Mouse (Mus musculus): ENCODE results near the gene Rxfp4.

Gene Rxfp4

DNA sequence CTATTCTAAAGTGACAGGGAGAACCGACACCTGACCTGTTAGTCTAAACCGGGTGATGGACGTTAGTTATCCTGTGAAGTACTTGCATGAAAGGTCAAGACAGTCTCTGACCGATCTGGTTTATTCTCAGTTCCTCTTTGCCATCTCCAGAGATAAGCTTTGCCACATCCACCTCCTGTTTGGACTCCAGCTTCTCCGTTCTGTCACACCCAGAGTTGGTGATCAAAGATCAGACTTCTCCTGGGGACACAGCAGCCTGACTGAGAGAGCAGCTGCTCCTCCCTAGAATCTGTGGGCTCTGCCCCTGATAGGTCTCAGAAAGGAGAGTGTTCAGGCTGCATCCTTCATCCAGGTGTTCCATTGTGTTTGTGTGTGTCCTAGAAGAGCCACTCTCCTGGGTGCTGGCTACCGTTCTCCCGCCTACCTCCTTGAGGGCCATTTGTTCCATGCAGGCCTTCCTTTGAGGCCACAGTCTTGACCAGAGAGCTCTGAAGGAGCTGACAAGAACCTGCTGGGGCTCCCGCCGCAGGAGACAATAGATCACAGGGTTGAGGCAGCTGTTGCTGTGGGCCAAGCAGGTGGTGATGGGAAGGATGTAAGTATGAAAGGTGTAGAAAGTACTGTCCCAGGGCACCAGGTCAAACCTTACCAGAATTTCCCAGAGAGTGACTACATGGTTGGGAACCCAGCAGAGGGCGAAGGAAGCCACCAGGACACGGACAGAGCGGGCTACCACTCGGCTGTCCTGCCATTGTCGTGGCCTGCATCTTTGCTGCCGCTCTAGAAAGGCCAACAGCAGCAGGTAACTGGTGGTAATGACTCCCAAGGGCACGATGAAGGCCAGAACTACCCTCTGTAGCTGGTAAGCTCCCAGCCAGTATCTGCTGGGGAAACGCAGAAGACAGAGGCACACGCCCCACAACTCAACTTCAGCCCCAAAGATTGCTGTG is 998 bp downstream of the Rxfp4 start:
- no peak for DNase-seq (ENCODE audit: low spot score)

DNA sequence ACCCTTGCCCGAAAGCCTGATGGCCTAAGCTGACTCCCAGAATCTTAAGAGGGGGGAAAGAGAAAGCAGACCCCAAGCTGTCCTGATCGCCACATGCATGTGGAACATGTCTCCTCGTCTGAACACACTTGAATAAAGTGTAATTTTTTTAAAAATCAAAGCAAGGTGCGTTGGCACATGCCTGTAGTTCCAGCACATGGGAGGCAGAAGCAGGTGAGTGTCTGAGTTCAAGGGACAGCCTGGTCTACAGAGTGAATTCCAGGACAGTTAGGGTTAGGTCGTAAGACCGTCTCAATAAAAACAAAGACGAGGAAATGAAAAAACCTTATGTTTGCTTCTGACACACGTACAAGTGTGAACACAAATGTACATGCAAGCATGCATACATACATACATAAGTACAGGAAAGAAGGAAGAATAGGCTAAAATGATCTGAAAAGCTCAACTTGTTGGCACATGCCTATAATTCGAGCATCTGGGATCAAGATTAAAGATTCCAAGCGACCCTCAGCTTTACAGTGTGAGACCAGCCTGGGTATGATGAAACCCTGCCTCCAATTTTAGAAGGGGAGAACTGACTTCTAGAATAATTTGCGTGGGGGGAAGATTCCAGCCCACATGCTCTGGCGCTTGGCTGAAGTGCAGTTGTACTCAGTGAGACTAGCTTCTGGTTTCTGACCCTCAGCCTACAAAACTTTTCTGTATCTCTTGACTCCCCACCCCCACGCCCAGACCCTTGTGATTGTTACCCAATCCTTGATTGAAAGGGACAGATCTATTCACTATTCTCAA is 2.0 kb downstream of the Rxfp4 start:
- DNase-seq (ENCODE audit: low spot score): no peak

DNA sequence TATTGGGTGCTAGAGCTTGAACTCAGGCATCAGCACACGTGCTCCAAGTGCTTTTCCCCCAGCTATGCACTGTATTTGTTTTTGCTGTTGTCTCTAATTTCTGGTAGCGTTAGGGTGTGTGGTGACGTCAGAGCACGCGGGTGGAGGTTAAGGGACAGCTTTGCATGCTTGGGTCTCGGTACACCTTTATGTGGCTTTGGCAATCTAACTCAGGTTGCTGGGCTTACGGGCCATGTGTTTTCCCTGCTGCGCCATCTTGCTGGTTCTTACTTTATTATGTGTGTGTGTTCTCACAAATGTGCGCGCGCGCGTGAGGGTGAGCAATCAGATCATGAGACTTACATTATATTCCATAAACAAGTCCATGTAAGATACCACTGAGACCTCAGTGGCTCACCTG is 3.0 kb downstream of the Rxfp4 start:
- no peak for DNase-seq (ENCODE audit: low spot score)

DNA sequence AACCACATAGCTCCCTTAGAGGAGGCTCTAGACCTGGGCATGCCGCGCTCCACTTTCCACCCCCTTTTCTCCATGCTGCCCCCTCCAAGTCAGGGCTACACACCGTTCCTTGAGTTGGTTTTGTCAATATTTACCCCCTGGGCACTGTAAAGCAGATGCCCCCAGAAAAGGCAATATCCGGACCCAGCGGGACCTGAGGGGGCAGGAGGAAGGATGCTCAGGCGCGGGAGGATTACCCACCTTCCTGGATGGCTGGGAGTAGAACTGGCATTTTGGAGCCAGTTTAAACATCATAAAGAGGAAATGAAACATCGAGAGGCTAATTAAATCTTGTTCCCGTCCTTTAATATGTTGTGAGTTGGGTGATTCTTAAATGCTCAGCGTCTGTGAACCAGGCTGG is 3.8 kb downstream of the Rxfp4 start:
- DNase-seq (ENCODE audit: low spot score): no peak

DNA sequence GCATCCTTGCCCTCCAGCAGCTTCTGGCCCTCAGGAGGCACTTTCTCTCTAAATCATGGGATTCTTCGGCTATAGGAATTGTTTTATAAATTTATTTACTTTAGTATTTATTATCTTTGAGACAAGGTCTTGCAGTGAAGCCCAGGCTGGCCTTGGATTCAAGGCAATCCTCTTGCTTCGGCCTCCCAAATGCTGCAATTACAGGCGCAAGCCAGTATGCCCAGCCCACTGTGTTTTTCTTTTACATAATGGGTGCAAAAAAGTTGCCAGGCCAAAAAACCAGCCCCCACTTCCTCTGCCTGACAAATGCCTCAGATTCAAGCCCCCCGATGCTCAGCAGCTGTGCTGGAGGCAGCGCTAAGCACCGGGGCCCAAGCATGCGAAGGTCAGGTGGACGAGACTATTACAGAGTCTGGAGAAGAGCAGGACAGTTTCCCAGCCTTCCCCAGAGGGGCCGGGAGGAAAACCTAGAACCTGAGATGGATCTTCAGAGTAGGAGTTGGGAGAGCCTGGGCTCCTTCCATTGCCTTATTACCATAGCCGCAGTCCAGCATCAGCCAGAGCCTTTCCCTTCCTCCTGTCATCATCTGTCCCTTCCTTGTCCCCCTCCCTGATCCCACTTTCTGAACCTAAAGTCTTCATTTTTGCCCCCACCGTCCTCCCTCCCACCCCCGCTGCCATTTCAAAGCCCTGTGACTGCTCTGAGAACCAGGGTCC is 4.3 kb downstream of the Rxfp4 start:
- DNase-seq (ENCODE audit: low spot score): no peak

DNA sequence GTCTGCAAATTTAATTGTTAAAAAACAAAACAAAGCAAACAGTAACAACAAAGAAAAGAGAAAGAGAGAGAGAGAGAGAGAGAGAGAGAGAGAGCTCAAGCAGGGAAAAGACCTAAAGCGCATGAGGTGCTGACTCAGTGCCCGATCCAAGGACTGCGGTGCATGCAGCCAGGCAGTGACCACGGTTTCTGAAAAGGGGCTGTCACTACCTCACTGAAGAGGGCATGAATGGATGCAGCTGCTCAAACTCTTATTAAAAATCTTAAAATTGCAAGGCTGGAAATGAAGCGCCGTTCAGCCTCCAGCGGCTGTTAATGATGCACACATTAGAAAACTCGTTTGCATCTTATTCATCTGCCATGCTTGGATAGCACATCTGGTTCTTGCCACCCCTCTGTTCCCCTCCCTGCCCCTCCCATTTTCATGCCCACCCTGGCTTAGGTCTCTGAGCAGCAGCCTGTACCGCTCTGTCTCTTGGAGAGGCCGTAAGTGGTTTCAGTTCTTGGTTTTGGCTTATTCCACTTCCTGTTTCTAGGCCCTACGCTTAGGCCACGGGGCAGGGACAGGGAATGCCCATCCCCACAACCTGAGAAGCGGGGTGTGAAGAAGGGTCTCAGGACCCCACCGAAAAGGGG is 5.0 kb downstream of the Rxfp4 start:
- DNase-seq (ENCODE audit: low spot score): no peak

DNA sequence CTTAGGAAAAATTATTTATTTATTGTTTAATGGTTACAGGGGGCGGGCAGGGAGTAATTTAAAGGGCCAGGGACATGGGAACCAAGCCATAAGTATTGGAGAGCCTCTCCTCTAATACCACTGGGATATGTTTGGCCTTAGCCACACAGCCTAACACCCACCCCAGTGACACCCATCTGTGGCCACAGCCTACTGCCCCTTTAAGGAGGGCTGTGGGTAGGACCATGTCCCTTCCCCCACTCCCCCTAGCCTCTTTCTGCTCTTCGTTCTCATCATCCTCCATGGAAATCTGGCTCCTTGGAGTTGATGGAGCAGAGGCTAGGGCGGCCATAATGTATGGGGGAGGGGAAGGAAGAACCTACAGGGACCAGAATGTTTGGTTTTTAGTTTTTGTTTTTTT is 5.9 kb downstream of the Rxfp4 start:
- DNase-seq (ENCODE audit: low spot score): no peak

DNA sequence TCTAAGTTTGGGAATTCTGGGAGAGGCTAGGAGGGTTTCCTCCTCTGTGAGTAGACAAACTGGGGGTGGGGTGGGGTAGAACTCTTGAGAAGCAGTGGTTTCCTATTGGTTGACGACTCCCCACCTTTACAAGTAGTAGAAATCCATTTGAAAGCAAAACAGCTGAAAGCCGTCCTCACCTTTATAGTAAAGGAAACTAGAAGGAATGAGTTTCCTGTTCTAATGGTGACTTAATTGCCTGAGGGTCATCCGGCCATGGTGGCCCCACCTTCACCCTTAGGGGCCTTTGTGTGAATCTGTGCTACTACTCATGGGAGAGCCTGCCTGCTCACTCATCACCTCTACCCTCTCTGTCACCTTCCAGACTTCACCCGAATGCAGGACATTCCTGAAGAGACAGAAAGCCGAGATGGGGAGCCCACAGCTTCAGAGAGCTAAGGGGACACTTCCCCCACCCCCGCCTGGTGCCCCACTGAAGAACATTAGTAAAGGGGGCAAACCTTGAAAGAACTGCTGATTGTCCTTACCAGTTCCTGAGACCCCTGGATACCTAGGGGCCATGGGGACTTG is 6.4 kb downstream of the Rxfp4 start:
- no peak for DNase-seq (ENCODE audit: low spot score)

DNA sequence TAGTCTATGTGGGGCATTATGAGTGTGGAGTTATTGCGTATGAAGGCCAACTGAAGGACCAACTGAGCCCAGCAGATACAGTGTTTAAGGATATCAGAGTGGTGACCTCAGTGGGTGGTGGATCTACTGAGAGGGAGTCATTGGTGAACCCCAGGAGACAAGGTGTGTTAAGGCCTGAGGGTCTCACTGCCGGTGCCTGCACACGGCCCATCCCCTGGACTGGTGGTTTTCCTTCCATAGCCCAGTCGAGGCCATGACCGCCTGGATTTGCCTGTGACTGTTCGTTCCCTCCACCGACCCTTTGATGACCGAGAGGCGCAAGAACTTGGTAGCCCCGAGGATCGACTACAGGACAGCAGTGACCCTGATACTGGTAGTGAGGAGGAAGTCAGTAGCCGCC is 7.0 kb downstream of the Rxfp4 start:
- DNase-seq (ENCODE audit: low spot score): no peak

DNA sequence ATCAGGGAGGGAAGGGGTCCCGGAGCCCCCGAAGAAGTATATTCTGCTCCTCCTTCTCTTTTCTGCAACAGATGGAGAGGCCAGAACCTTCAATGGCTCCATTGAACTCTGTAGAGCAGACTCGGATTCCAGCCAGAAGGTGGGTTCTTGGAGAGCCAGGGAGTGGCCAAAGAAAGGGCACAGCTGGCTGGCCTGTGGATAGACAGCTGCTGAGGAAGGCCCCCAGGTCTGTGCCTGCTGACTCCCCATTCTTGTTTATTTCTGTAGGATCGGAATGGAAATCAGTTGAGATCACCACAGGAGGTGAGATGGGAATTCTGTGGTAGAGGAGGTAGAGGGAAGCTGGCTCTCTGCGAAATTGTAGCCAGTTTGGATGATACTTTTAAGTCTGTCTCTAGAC is 9.9 kb downstream of the Rxfp4 start:
- DNase-seq (ENCODE audit: low spot score): no peak

DNA sequence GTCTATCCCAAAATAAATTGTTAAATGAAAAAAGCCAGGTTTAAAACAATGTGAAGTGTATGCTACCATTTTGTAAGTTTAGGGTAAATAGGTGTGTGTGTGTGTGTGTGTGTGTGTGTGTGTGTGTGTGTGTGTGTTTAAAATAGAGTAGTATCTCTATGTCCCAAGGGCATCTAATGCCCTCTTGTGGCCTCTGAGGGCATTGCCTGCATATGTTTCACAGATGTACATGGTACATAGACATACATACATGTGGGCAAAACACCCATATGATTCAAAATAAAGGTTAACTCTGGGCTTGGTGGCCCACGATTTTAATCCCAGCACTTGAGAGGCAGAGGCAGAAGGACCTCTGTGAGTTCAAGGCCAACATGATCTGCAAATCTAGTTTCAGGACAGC is 12.3 kb downstream of the Rxfp4 start:
- DNase-seq (ENCODE audit: low spot score): peak; percentile 84

DNA sequence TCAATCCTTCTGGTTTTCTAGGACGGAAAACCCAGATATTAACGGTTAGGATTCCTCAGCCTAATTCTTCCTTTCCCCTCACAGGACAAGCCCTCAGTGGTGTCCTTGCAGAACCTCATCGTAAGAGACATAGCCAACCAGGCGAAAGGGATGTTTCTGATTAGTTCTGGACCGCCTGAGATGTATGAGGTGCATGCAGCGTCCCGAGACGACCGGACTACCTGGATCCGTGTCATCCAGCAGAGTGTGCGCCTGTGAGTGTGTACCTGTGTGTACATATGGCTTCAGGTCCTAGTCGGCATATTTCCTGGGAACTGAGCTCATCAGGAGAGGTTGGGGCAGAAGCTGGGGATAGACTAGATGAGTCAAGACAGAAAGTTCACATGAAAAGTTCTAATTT is 13.7 kb downstream of the Rxfp4 start:
- DNase-seq (ENCODE audit: low spot score): no peak

DNA sequence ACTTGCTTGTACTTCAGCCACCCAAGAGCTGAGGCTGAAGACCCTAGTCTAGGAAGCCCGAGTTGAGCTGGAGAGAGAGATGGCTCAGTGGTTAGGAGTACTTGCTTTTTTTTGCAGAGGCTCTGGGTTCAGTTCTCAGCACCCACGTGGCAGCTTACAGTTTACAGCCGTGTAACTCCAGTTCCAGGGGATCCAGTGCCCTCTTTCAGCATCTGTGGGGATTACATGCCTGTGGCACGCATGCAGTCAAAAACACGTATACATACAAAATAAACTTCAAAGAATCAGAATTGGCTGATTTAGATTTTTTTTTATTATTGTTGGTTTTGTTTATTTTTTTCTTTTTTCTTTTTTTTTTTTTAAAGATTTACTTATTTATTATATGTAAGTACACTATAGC is 15.8 kb downstream of the Rxfp4 start:
- DNase-seq (ENCODE audit: low spot score): no peak

DNA sequence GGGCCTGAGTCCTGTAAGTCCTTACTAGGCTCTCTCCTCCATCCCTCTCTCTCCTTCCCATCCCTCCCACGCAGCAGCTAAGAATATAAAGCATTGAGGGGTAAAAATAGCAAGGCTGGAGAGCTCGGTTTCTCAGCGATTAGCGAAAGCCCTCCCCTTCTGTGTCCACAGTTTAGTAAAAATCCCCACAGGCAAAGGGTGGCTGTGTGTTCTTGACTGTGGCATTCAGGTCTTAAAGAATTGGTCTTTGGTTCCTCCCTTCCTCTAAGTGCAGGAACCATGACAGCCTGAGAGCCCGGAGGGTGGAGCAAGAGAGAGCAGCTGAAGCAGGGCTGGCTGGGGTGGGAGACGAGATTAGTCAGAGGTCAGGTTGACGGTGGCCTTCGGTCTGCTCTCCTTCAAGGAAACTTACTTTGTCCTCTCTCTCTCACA is 16.4 kb downstream of the Rxfp4 start:
- no peak for DNase-seq (ENCODE audit: low spot score)

DNA sequence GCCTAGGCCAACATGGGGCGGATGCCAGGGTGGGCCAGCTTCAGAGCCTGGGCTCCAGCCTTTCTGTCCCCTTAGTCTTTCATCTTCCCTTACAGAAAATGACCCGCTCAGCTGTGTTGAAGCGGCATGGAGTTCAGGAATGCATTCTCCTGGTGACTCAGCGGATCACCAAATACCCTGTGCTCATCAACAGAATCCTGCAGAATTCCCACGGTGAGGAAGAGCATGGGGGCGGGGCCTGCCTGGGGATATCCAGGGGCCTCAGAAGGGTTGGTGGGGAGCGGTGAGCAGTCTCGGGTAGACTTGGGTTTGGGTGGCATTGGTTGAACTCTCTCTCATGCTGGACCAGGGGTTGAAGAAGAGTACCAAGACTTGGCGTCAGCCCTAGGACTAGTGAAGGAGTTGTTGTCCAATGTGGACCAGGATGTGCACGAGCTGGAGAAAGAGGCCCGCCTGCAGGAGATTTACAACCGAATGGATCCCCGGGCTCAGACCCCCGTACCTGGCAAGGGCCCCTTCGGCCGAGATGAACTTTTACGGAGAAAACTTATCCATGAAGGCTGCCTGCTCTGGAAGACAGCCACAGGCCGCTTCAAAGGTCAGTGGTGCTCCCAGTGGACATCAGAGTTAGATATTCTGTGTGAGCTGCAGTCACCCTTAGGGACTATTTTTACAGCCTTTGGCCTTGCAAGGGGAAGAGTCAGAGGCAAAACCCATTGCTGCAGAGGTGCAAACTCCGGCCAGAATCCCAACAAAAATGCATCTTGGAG is 17.3 kb downstream of the Rxfp4 start:
- DNase-seq (ENCODE audit: low spot score): no peak

DNA sequence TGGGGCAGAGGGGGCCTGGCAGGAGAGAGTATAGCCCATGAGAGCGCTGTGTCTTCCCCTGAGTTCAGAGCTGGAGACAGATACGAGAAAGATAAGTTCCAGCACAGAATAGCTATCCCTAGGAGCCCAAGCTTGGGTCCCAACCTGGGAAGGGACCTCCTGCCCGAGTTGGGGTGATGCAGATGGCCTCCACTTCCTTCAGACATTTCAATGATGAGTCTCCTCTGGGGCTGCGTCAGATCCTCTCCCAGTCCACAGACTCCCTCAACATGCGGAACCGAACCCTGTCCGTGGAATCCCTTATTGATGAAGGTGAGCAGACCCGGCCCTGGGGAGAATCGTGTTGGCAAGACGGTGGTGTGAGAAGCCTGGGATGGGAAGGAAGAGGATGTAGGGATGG is 19.9 kb downstream of the Rxfp4 start:
- no peak for DNase-seq (ENCODE audit: low spot score)

DNA sequence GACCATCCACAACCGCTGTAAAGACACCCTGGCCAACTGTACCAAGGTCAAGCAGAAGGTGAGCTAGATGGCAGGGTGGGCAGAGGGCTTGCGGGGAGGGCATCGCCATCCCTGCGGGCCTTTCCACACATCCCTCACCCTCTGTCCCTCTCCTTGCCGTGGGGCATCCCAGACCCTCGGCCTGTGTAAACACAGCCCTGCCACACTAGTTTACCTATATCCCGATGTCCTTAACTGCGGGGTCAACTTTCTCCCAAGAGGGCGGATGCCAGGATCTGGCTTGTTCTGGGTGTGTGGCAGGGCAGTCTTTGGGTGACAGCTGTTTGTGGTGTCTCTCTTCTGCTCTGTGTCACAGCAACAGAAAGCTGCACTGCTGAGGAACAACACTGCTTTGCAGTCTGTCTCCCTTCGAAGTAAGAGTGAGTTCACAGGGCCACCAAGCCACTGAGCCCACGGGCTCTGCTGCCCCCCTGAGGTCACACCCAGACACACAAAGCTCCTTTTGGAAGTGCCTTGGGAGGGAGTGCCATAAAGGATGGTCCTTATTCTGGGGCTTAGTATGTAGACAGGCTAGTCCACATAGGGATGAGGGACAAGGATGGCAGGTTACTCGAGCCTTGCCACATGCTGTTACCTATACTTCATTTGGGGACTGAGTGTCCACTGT is 20.9 kb downstream of the Rxfp4 start:
- DNase-seq (ENCODE audit: low spot score): peak; percentile 68

DNA sequence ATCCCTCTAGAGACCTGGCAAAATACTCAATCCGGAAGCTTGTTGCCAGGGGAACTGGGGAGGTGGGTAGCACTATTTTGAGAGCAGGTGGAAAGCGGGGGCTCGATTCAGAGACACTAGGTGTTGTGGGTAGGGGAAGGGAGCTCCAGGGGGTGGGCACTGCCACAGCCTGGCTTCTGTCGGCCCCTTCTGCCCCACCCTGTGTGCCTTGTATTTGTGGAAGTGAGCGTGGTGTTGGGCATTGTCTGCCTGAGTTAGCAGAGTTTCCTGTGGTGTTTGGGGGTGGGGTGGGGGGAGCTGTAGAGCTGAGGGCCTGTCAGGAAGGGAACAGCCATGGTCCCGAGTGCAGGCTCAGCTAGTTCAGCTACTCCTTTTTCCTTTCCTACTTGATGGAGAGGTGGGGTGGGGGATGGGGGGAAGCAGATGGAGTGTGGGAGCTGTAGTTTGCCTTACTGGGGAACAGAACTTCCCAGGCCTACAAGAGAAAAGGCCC is 22.0 kb downstream of the Rxfp4 start:
- DNase-seq (ENCODE audit: low spot score): no peak

DNA sequence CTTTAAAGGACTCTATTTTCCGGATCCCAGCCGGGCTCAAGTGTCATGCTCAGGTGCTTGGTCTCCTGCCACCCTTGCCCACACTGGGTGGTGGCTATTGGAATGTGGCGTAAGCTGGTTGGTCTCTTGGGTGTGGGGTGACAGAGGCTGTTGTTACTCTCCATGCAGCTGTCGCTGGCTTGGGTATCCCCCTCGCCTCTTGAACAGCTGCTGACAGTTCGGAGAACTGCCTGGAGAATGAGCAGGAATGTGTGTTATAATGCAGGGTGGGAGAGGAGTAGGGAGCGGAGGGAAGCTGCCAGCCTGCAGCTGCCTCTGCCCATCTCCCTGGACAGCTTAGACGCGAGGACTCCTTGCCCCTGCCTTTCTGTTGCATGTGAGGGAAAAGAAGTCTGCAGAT is 22.9 kb downstream of the Rxfp4 start:
- DNase-seq (ENCODE audit: low spot score): no peak

DNA sequence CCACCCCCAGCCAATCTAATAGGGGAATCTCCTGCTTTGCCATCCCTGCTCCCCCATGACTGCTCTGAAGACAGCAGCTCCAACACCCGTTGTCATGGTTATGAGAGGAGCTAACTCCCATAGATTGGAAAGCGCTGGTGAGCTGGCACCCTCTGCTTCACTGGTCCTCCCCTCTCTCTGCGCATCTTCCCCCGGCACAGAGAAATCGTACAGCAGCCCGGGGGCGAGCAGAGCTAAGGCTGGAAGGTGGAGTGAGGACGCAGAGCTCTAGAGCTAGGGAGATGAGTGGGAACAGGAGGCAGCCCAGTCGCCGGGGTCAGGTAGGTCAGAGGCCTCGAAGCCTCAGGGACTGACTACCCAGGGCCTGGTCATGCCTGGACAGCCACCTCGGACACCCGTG is 23.7 kb downstream of the Rxfp4 start:
- no peak for DNase-seq (ENCODE audit: low spot score)
